Mouse (Mus musculus): ENCODE measurements around the gene Gmeb2.

DNA sequence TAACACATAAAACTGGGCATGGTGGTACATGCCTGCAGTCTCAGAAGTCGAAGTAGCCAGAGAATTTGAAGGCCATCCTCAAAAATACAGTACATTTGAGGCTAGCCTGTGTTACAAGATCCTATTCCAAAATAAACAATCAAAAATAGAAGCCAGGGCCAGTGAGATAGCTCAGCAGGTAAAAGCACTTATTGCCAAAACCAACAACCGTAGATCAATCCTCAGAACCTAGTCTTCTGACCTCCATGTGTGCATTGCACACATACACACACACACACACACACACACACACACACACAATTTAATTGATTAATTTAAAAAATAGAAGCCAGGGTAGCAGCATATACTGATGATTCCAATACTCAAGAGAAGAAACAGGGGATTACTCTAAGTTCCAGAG, 21.0 kb downstream of the Gmeb2 start:
- no peak for TF ChIP-seq POLR2A (IDR thresholded peaks at IDR 0.05; ENCODE audit: low read depth, low read length)
- TF ChIP-seq CTCF (conservative IDR thresholded peaks at IDR 0.05; ENCODE audit: insufficient read depth, insufficient read length, low read depth, low read length) = no peak

Measured in kidney, adult 2 months (tissue).